9 mouse cellular contexts compared by ENCODE assay signal in genomic region chr15:81839634-81840033, GRCm38 (mm10). TPM values are rescaled to one million over a fixed set of nuclear protein-coding genes. Genes with fewer than 3 reads are reported as not detected.
DNase-seq lines count a peak whose midpoint lies in the region; ATAC-seq and TF ChIP-seq lines count a peak whose summit lies in the region.
"Had no signal": no experiment of that assay in that cellular context is flagged by ENCODE, and none has a peak within 500 bp of the region (broad histone marks: within the 10 kb centered on the region; RNA-seq: fewer than 3 reads in every experiment).

No protein-coding gene starts in this region.

- peaks cover 18% of the 10 kb centered on the region for H3K4me1 ChIP-seq in embryonic facial prominence, embryonic 14.5 days (ENCODE audit: control insufficient read depth, insufficient read depth, low read length)
- peaks cover 46% of the 10 kb centered on the region for H3K4me1 ChIP-seq in heart, embryonic 16.5 days (ENCODE audit: control insufficient read depth, insufficient read depth, low read length)

- H3K9me3 ChIP-seq in embryonic facial prominence, embryonic 14.5 days (ENCODE audit: control insufficient read depth, low read length) = no peaks in the 10 kb centered on the region
- no peaks in the 10 kb centered on the region for H3K9me3 ChIP-seq in heart, embryonic 16.5 days (replicated peaks; ENCODE audit: control insufficient read depth, low read length)
- H3K9me3 ChIP-seq: limb, embryonic 13.5 days had no signal

- no peaks in the 10 kb centered on the region for H3K27me3 ChIP-seq in Patski
- no peaks in the 10 kb centered on the region for H3K27me3 ChIP-seq in embryonic facial prominence, embryonic 14.5 days (replicated peaks; ENCODE audit: control insufficient read depth, insufficient read depth, low read length)
- no peaks in the 10 kb centered on the region for H3K27me3 ChIP-seq in heart, embryonic 16.5 days (ENCODE audit: control insufficient read depth, insufficient read depth, low read length)

- no peak overlapping the region for H3K4me2 ChIP-seq in embryonic facial prominence, embryonic 14.5 days (ENCODE audit: low read depth, low read length)
- H3K4me2 ChIP-seq in heart, embryonic 16.5 days (ENCODE audit: low read depth, low read length) = peak overlapping the region; percentile 20; the same call in 1 of the 2 replicates
- H3K4me2 ChIP-seq: limb, embryonic 13.5 days had no signal

- DNase-seq in 3T3-L1 (ENCODE audit: low read depth, low spot score) (peak; percentile 88), Patski (ENCODE audit: low read depth, low spot score) (no peak)
- peak; percentile 40 for DNase-seq in embryonic facial prominence, embryonic 14.5 days (ENCODE audit: low spot score)
- peak; percentile 81 to 83 for DNase-seq in layer of hippocampus, postnatal 36 days
- peak; percentile 70 to 75 for DNase-seq in urinary bladder, postnatal 4 days (ENCODE audit: low spot score in 2 of 2)
- DNase-seq in embryo, embryonic 10 days (ENCODE audit: low spot score) = no peak

- in situ Hi-C loops in Patski (cut with MboI; ENCODE audit: low pct_unique_long_range_greater_than_20kb) = no loop called here

- H3K4me3 ChIP-seq in embryonic facial prominence, embryonic 14.5 days (ENCODE audit: low read depth, low read length) = no peak overlapping the region
- H3K4me3 ChIP-seq in heart, embryonic 16.5 days (ENCODE audit: low read length) = no peak overlapping the region
- H3K4me3 ChIP-seq: limb, embryonic 13.5 days had no signal

- CTCF ChIA-PET in Patski (lab: Charles Lee) = interaction anchor here (1.2 to 2.0 kb wide), 3 partner anchors 8 to 19 kb away, joined by 3 to 7 read pairs (median 7); partner anchors contain the start of gene Tob2

- no peaks in the 10 kb centered on the region for H3K36me3 ChIP-seq in embryonic facial prominence, embryonic 14.5 days (ENCODE audit: control insufficient read depth, insufficient read depth, low read length)
- H3K36me3 ChIP-seq in heart, embryonic 16.5 days (ENCODE audit: control insufficient read depth, insufficient read depth) = no peaks in the 10 kb centered on the region
- H3K36me3 ChIP-seq: limb, embryonic 13.5 days had no signal

- no peak for TF ChIP-seq CTCF in Patski (IDR thresholded peaks at IDR 0.05)

- 63% methylated on average over 4 of the region's 5 CpGs for WGBS in embryonic facial prominence, embryonic 14.5 days
- 41% methylated on average over 5 of the region's 5 CpGs for WGBS in heart, embryonic 16.5 days

- H3K27ac ChIP-seq in embryonic facial prominence, embryonic 14.5 days (replicated peaks; ENCODE audit: low read depth, low read length) = no peak overlapping the region
- H3K27ac ChIP-seq in heart, embryonic 16.5 days (ENCODE audit: low read length) = peak overlapping the region; percentile 94
- H3K27ac ChIP-seq: limb, embryonic 13.5 days had no signal

- peak; percentile 41 for ATAC-seq in Patski
- ATAC-seq in embryonic facial prominence, embryonic 14.5 days (ENCODE audit: low read depth) = no peak
- peak; percentile 87 for ATAC-seq in heart, embryonic 16.5 days (replicated peaks; ENCODE audit: extremely low read depth, insufficient read depth, low FRiP score)
- ATAC-seq in megakaryocyte progenitor cell, adult 5-6 weeks (replicated peaks; ENCODE audit: poor library complexity) = peak; percentile 60

- H3K9ac ChIP-seq in embryonic facial prominence, embryonic 14.5 days (ENCODE audit: low read depth, low read length) = no peak overlapping the region
- peak overlapping the region; percentile 49; the same call in 1 of the 2 replicates for H3K9ac ChIP-seq in heart, embryonic 16.5 days (ENCODE audit: low read length)
- H3K9ac ChIP-seq: limb, embryonic 13.5 days had no signal

- POLR2A ChIA-PET in Patski (lab: Charles Lee) = no interaction called here

RNA-seq across cellular contexts. Expression of gene Tob2, which starts 19.0 kb away (rescaled TPM):
- 27.3 TPM for polyA plus RNA-seq in Patski (2021)
- polyA plus RNA-seq in embryonic facial prominence, embryonic 14.5 days (2014; fragmentation: Nextera tagmentation; extraction: Ambion mirVana) = 23.0 and 26.8 TPM in 2 replicates
- polyA plus RNA-seq in heart, embryonic 16.5 days (2015; fragmentation: Nextera tagmentation; extraction: Ambion mirVana) = 17.5 and 17.8 TPM in 2 replicates
- 10 to 100 TPM; 30.5 to 36.4 TPM for total RNA-seq in layer of hippocampus, postnatal 36 days (2021)
- total RNA-seq in megakaryocyte progenitor cell, adult 5-6 weeks (2015) = 33.9 and 36.3 TPM in 2 replicates
- 19.8 and 21.2 TPM in 2 replicates for total RNA-seq in megakaryocyte progenitor cell, adult 5-6 weeks (2017)

RNA-seq across cellular contexts. Expression of gene Phf5a, which starts 32.1 kb away (rescaled TPM):
- 68.2 TPM for polyA plus RNA-seq in Patski (2021)
- 138 and 146 TPM in 2 replicates for polyA plus RNA-seq in embryonic facial prominence, embryonic 14.5 days (2014; fragmentation: Nextera tagmentation; extraction: Ambion mirVana)
- polyA plus RNA-seq in heart, embryonic 16.5 days (2015; fragmentation: Nextera tagmentation; extraction: Ambion mirVana) = 98.6 and 103 TPM in 2 replicates
- 10 to 100 TPM; 31.2 to 33.5 TPM for total RNA-seq in layer of hippocampus, postnatal 36 days (2021)
- 123 and 128 TPM in 2 replicates for total RNA-seq in megakaryocyte progenitor cell, adult 5-6 weeks (2015)
- total RNA-seq in megakaryocyte progenitor cell, adult 5-6 weeks (2017) = 83.2 and 110 TPM in 2 replicates

RNA-seq across cellular contexts. Expression of gene Aco2, which starts 32.5 kb away (rescaled TPM):
- 559 TPM for polyA plus RNA-seq in Patski (2021)
- 160 and 165 TPM in 2 replicates for polyA plus RNA-seq in embryonic facial prominence, embryonic 14.5 days (2014; fragmentation: Nextera tagmentation; extraction: Ambion mirVana)
- 769 and 804 TPM in 2 replicates for polyA plus RNA-seq in heart, embryonic 16.5 days (2015; fragmentation: Nextera tagmentation; extraction: Ambion mirVana)
- total RNA-seq in layer of hippocampus, postnatal 36 days (2021) = 100 to 1,000 TPM; 449 to 462 TPM
- 77.3 and 90.7 TPM in 2 replicates for total RNA-seq in megakaryocyte progenitor cell, adult 5-6 weeks (2015)
- 122 and 130 TPM in 2 replicates for total RNA-seq in megakaryocyte progenitor cell, adult 5-6 weeks (2017)

RNA-seq across cellular contexts. Expression of gene Tef, which starts 37.4 kb away (rescaled TPM):
- polyA plus RNA-seq in Patski (2021) = 61.5 TPM
- 25.5 and 29.3 TPM in 2 replicates for polyA plus RNA-seq in embryonic facial prominence, embryonic 14.5 days (2014; fragmentation: Nextera tagmentation; extraction: Ambion mirVana)
- polyA plus RNA-seq in heart, embryonic 16.5 days (2015; fragmentation: Nextera tagmentation; extraction: Ambion mirVana) = 23.2 and 25.1 TPM in 2 replicates
- 100 to 1,000 TPM; 300 to 307 TPM for total RNA-seq in layer of hippocampus, postnatal 36 days (2021)
- total RNA-seq in megakaryocyte progenitor cell, adult 5-6 weeks (2015) = 4.9 and 5.1 TPM in 2 replicates
- 10.4 and 11.0 TPM in 2 replicates for total RNA-seq in megakaryocyte progenitor cell, adult 5-6 weeks (2017)

Comparison
In these comparisons a context has a peak if more than half of its experiments do, and no peak if none do; other contexts are left out.
1. DNase-seq: peak in 3T3-L1 (single experiment), embryonic facial prominence, embryonic 14.5 days (single experiment), layer of hippocampus, postnatal 36 days (2 of 2) and urinary bladder, postnatal 4 days (2 of 2); none in Patski (single experiment) and embryo, embryonic 10 days (single experiment).